Mouse (Mus musculus) bone marrow, adult 2 months (tissue): ENCODE results near the gene Rdh5. TPM values are rescaled to one million over a fixed set of nuclear protein-coding genes. Genes with fewer than 3 reads are reported as not detected.

Experiments
- H3K27ac ChIP-seq: fragments of 200-500 bp; 2 replicates; pipeline ENCODE4 v1.5.1; 2012; ENCODE audit warnings: low read depth, mild to moderate bottlenecking, control low read depth, inconsistent platforms, low read length; ENCODE audit not compliant: control insufficient read depth, poor library complexity, insufficient read depth
- H3K4me1 ChIP-seq: fragments of 200-500 bp; 2 replicates; pipeline ENCODE4 v1.6.1; 2011; ENCODE audit warnings: low read length; ENCODE audit not compliant: control insufficient read depth, insufficient read depth
- H3K4me3 ChIP-seq: fragments of 200-500 bp; replicated peaks from 2 replicates; pipeline ENCODE3; 2011; ENCODE audit warnings: mild to moderate bottlenecking, low read depth, low read length, control low read depth; ENCODE audit not compliant: control insufficient read depth
- CTCF ChIP-seq: fragments of 200-500 bp; IDR thresholded peaks from 2 replicates; pipeline ENCODE4 v1.5.1; 2011; ENCODE audit warnings: low read length, control low read depth; ENCODE audit not compliant: control insufficient read depth, insufficient read depth
- POLR2A ChIP-seq: fragments of 200-500 bp; IDR thresholded peaks from 2 replicates; pipeline ENCODE4 v1.6.1; 2011; ENCODE audit warnings: low read depth, mild to moderate bottlenecking, control low read depth, low read length, borderline replicate concordance; ENCODE audit not compliant: control insufficient read depth
- WGBS: fragments of 180-500 bp; shearing (Covaris S2); methylation state at CpG from one replicate; pipeline ENCODE4 v1.1.7; 2018; 5-methylcytosine and 5-hydroxymethylcytosine counted together
- polyA plus RNA-seq: library from polyadenylated mRNA; stranded (reverse); fragments of >200 nt; gene quantifications from 2 replicates; pipeline ENCODE4 v1.2.4, GENCODE M21; 2011; ENCODE audit warnings: low replicate concordance; ENCODE audit not compliant: missing spikeins, insufficient read depth, insufficient read length

The Rdh5 gene
- polyA plus RNA-seq, 1 experiment = 6.2 TPM

- Histone ChIP-seq H3K4me1 (no peaks in the 10 kb centered on the region), H3K4me3 (no peak overlapping the region), H3K27ac (no peak overlapping the region)
- no peak for TF ChIP-seq CTCF
- no peak for TF ChIP-seq POLR2A
- 66% methylated on average over 16 of the region's 16 CpGs for WGBS
These were observed 27.7 kb upstream of the Rdh5 start for GRCm38 (mm10) chr10:128950208-128950887.

GRCm38 (mm10) chr10:128947496-128947895, 24.8 kb upstream of the Rdh5 start:
- TF ChIP-seq CTCF = no peak
- 83% methylated on average over 4 of the region's 4 CpGs for whole genome bisulfite sequencing
- Histone ChIP-seq H3K4me3 (no peak overlapping the region), H3K4me1 (no peaks in the 10 kb centered on the region), H3K27ac (no peak overlapping the region)

- Histone ChIP-seq H3K27ac (no peak overlapping the region), H3K4me1 (no peaks in the 10 kb centered on the region), H3K4me3 (no peak overlapping the region)
- TF ChIP-seq POLR2A (no peak), CTCF (peak; percentile 57)
- WGBS = 23% methylated on average over 3 of the region's 3 CpGs
These were observed 23.0 kb upstream of the Rdh5 start for GRCm38 (mm10) chr10:128945675-128946074.

- Histone ChIP-seq H3K27ac (no peak overlapping the region), H3K4me1 (no peaks in the 10 kb centered on the region), H3K4me3 (no peak overlapping the region)
- 70% methylated on average over 10 of the region's 10 CpGs for WGBS
- TF ChIP-seq CTCF (no peak), POLR2A (no peak)
These were observed 17.9 kb upstream of the Rdh5 start for GRCm38 (mm10) chr10:128940475-128941061.

GRCm38 (mm10) chr10:128938974-128939373, 16.3 kb upstream of the Rdh5 start:
- WGBS = 74% methylated on average over 5 of the region's 5 CpGs
- H3K4me3 ChIP-seq = no peak overlapping the region

GRCm38 (mm10) chr10:128938457-128938856, 15.8 kb upstream of the Rdh5 start:
- H3K4me1 ChIP-seq = no peaks in the 10 kb centered on the region
- TF ChIP-seq CTCF = no peak
- TF ChIP-seq POLR2A = no peak
- 77% methylated on average over 9 of the region's 9 CpGs for whole genome bisulfite sequencing

More at GRCm38 (mm10) chr10:128938974-128939373, 16.3 kb upstream of the Rdh5 start:
- Histone ChIP-seq H3K27ac (no peak overlapping the region; the same call in 1 of the 2 replicates), H3K4me1 (no peaks in the 10 kb centered on the region)
- TF ChIP-seq CTCF (no peak), POLR2A (no peak)

GRCm38 (mm10) chr10:128937756-128938390, 15.2 kb upstream of the Rdh5 start:
- no peak for TF ChIP-seq CTCF
- TF ChIP-seq POLR2A = no peak
- no peaks in the 10 kb centered on the region for H3K4me1 ChIP-seq
- no peak overlapping the region for H3K4me3 ChIP-seq
- 74% methylated on average over 12 of the region's 12 CpGs for WGBS
- H3K27ac ChIP-seq = no peak overlapping the region

More at GRCm38 (mm10) chr10:128938457-128938856, 15.8 kb upstream of the Rdh5 start:
- no peak overlapping the region for H3K27ac ChIP-seq
- H3K4me3 ChIP-seq = no peak overlapping the region

- no peak overlapping the region for H3K4me3 ChIP-seq
- TF ChIP-seq CTCF (no peak), POLR2A (no peak)
- no peak overlapping the region for H3K27ac ChIP-seq
- WGBS = 70% methylated on average over 8 of the region's 8 CpGs
- H3K4me1 ChIP-seq = no peaks in the 10 kb centered on the region
These were observed 13.2 kb upstream of the Rdh5 start for GRCm38 (mm10) chr10:128935826-128936440.
